Mouse (Mus musculus) 3T3-L1 (cell line): Measurements from ENCODE around the gene Dagla.

Experiments
- DNase-seq: peaks from one replicate; pipeline ENCODE4 v3.0.0-alpha.2; 2015; ENCODE audit warnings: low read depth, low spot score

Gene Dagla

GRCm38 (mm10) chr19:10304810-10305544 is at the start of gene Dagla:
Gene Dagla, minus strand, starts transcription at chr19:10304877.
- peak; percentile 63 for DNase-seq

- no peak for DNase-seq
These were observed 47.5 kb upstream of the Dagla start for GRCm38 (mm10) chr19:10352218-10352617.

GRCm38 (mm10) chr19:10347628-10348273 is 43.1 kb upstream of the Dagla start:
- DNase-seq: peak; percentile 11

- no peak for DNase-seq
These were observed 41.0 kb upstream of the Dagla start for GRCm38 (mm10) chr19:10345696-10346095.

GRCm38 (mm10) chr19:10343866-10344265 is 39.2 kb upstream of the Dagla start:
- no peak for DNase-seq

- DNase-seq: no peak
These were observed 37.3 kb upstream of the Dagla start for GRCm38 (mm10) chr19:10341817-10342439.

- peak; percentile 44 for DNase-seq
These were observed 36.5 kb upstream of the Dagla start for GRCm38 (mm10) chr19:10341152-10341551.

GRCm38 (mm10) chr19:10340661-10341060 is 36.0 kb upstream of the Dagla start:
- peak; percentile 67 for DNase-seq

GRCm38 (mm10) chr19:10339271-10339670 is 34.6 kb upstream of the Dagla start:
- no peak for DNase-seq

GRCm38 (mm10) chr19:10338724-10339123 is 34.0 kb upstream of the Dagla start:
- no peak for DNase-seq

GRCm38 (mm10) chr19:10334467-10334866 is 29.8 kb upstream of the Dagla start:
- DNase-seq: no peak

- DNase-seq: peak; percentile 84
These were observed 29.0 kb upstream of the Dagla start for GRCm38 (mm10) chr19:10333545-10334252.

GRCm38 (mm10) chr19:10331706-10332105 is 27.0 kb upstream of the Dagla start:
- no peak for DNase-seq

- DNase-seq: no peak
These were observed 24.4 kb upstream of the Dagla start for GRCm38 (mm10) chr19:10329033-10329432.

GRCm38 (mm10) chr19:10326609-10327008 is 21.9 kb upstream of the Dagla start:
- no peak for DNase-seq

- DNase-seq: no peak
These were observed 19.2 kb upstream of the Dagla start for GRCm38 (mm10) chr19:10323860-10324259.

GRCm38 (mm10) chr19:10323362-10323837 is 18.7 kb upstream of the Dagla start:
- no peak for DNase-seq

GRCm38 (mm10) chr19:10317795-10318194 is 13.1 kb upstream of the Dagla start:
- DNase-seq: no peak

GRCm38 (mm10) chr19:10317358-10317757 is 12.7 kb upstream of the Dagla start:
- DNase-seq: no peak

- DNase-seq: no peak
These were observed 12.3 kb upstream of the Dagla start for GRCm38 (mm10) chr19:10316956-10317355.

- DNase-seq: no peak
These were observed 7.4 kb upstream of the Dagla start for GRCm38 (mm10) chr19:10312072-10312471.

- no peak for DNase-seq
These were observed 4.3 kb upstream of the Dagla start for GRCm38 (mm10) chr19:10308990-10309389.
